Mouse (Mus musculus): ENCODE results near the gene Nppb.

Nppb gene

GRCm38 (mm10) chr4:147985205-147986132 is at the start of gene Nppb:
Gene Nppb, plus strand, starts transcription at chr4:147985788.
- peak; percentile 54 to 85 for DNase-seq

GRCm38 (mm10) chr4:147935904-147936303 is 49.7 kb upstream of the Nppb start:
- DNase-seq: no peak

- peak; percentile 88 to 94 for DNase-seq
Observed at GRCm38 (mm10) chr4:147936331-147936954, 49.1 kb upstream of the Nppb start, which contains the start of gene Plod1. Gene Plod1, minus strand, starts transcription at chr4:147936767.

GRCm38 (mm10) chr4:147937021-147937420 is 48.6 kb upstream of the Nppb start:
- DNase-seq: no peak

- no peak for DNase-seq
Observed at GRCm38 (mm10) chr4:147937486-147937885, 48.1 kb upstream of the Nppb start.

- peak; percentile 65 to 74 for DNase-seq
Observed at GRCm38 (mm10) chr4:147938148-147939096, 47.2 kb upstream of the Nppb start.

GRCm38 (mm10) chr4:147940111-147940510 is 45.5 kb upstream of the Nppb start:
- peak in 1 of 2 experiments; percentile 27 for DNase-seq

- peak; percentile 89 to 92 for DNase-seq
Observed at GRCm38 (mm10) chr4:147940576-147941044, 45.0 kb upstream of the Nppb start, which contains the start of gene 2510039O18Rik. Gene 2510039O18Rik, plus strand, starts transcription at chr4:147940895.

- peak in 1 of 2 experiments; percentile 55 for DNase-seq
Observed at GRCm38 (mm10) chr4:147941045-147942020, 44.3 kb upstream of the Nppb start.

- DNase-seq: peak; percentile 69 to 82
Observed at GRCm38 (mm10) chr4:147943005-147943404, 42.6 kb upstream of the Nppb start.

- DNase-seq: no peak
Observed at GRCm38 (mm10) chr4:147947511-147947910, 38.1 kb upstream of the Nppb start.

GRCm38 (mm10) chr4:147953590-147953989 is 32.0 kb upstream of the Nppb start:
- DNase-seq: peak; percentile 56 to 68

- DNase-seq: peak in 1 of 2 experiments; percentile 63
Observed at GRCm38 (mm10) chr4:147957141-147957540, 28.4 kb upstream of the Nppb start.

- DNase-seq: peak; percentile 81 to 90
Observed at GRCm38 (mm10) chr4:147959881-147960831, 25.4 kb upstream of the Nppb start.

GRCm38 (mm10) chr4:147962781-147963180 is 22.8 kb upstream of the Nppb start:
- no peak for DNase-seq

GRCm38 (mm10) chr4:147963623-147964022 is 22.0 kb upstream of the Nppb start:
- DNase-seq: no peak

GRCm38 (mm10) chr4:147965712-147966111 is 19.9 kb upstream of the Nppb start:
- DNase-seq: peak; percentile 80

GRCm38 (mm10) chr4:147968816-147969215 is 16.8 kb upstream of the Nppb start:
- no peak for DNase-seq

- DNase-seq: no peak
Observed at GRCm38 (mm10) chr4:147969337-147969736, 16.3 kb upstream of the Nppb start.

- no peak for DNase-seq
Observed at GRCm38 (mm10) chr4:147976237-147976636, 9.4 kb upstream of the Nppb start.
